Mouse (Mus musculus): ENCODE data around the gene Olfr1246.

DNA sequence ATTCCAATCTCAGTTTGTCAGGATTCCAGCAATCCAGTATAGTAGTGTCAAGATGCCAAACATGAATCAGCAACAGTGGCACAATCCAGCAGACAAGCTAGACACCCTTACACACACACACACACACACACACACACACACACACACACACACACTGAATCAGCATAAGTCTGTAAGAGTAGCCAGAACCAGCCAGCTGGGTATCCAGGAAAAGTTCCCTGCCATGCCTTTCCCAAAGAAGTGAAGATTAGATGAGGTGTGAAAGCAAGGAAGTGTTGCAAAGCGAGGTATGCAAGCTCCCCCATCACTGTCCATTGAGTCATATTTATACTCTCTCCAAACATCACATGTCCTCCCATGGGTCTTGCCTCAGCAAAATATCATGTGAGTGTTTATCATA is 53.0 kb downstream of the Olfr1246 start:
- TF ChIP-seq CTCF (IDR thresholded peaks at IDR 0.05; ENCODE audit: insufficient read depth, low read length) (no peak), POLR2A (IDR thresholded peaks at IDR 0.05; ENCODE audit: borderline replicate concordance, extremely low read depth, low read depth, low read length) (no peak)
